Mouse (Mus musculus): ENCODE results near the gene Ccdc63.

DNA sequence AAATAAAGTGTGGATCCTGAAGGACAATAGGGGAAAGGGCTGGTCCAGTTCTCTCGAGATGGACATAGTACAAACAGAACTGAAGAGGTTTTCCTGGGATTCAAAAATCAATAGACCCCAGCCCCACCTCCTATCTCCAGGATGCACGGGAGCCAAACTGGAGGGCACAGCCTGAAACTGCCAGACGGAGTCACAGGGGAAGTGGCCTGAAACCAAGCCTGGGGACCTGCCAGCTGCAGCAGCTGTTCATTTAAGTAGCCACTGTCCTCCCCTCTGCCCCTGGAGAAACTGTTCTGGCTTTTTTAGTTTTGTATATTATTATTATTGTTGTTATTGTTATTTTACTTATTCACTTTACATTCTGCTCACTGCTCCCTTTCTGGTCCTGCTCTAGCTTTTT is 48.5 kb upstream of the Ccdc63 start:
- TF ChIP-seq POLR2A (IDR thresholded peaks at IDR 0.05; ENCODE audit: control insufficient read depth, extremely low read depth, insufficient read depth, low read length, poor library complexity) (no peak), CTCF (IDR thresholded peaks at IDR 0.05; ENCODE audit: borderline replicate concordance, control insufficient read depth, extremely low read depth, insufficient read depth, low read length, poor library complexity) (no peak)

Measured in thymus, adult 2 months (tissue).